Mouse (Mus musculus) C2C12 (cell line): ENCODE data around the gene Mindy2. TPM values are rescaled to one million over a fixed set of nuclear protein-coding genes. Genes with fewer than 3 reads are reported as not detected.

Source experiments
- H3K27me3 ChIP-seq: one replicate; pipeline ENCODE4 v1.6.1; 2011; ENCODE audit not compliant: control insufficient read depth, insufficient read depth, insufficient read length
- H3K36me3 ChIP-seq: one replicate; pipeline ENCODE4 v1.6.1; 2011; ENCODE audit not compliant: control insufficient read depth, insufficient read depth
- H3K4me3 ChIP-seq: one replicate; pipeline ENCODE4 v1.5.1; 2011; ENCODE audit warnings: mild to moderate bottlenecking, control low read depth; ENCODE audit not compliant: poor library complexity, insufficient read depth, severe bottlenecking
- H3K79me2 ChIP-seq: one replicate; pipeline ENCODE4 v1.6.1; 2011; ENCODE audit not compliant: control insufficient read depth, insufficient read depth
- H3K79me3 ChIP-seq: one replicate; pipeline ENCODE4 v1.6.1; 2011; ENCODE audit warnings: low read depth, control low read depth
- H3ac ChIP-seq: one replicate; pipeline ENCODE3; 2011; ENCODE audit warnings: low read depth; ENCODE audit not compliant: control insufficient read depth, insufficient read length
- CEBPB ChIP-seq: IDR thresholded peaks from one replicate; pipeline ENCODE4 v1.6.1; 2011; ENCODE audit warnings: low read depth, mild to moderate bottlenecking, control low read depth, moderate library complexity
- CTCF ChIP-seq: IDR thresholded peaks from one replicate; pipeline ENCODE4 v1.5.1; 2011; ENCODE audit not compliant: control insufficient read depth, insufficient read depth, insufficient read length
- FOSL1 ChIP-seq: IDR thresholded peaks from one replicate; pipeline ENCODE4 v1.8.0; 2011; ENCODE audit warnings: mild to moderate bottlenecking, low read length; ENCODE audit not compliant: poor library complexity, insufficient read depth, severe bottlenecking
- MAX ChIP-seq: IDR thresholded peaks from one replicate; pipeline ENCODE4 v1.6.1; 2011; ENCODE audit warnings: mild to moderate bottlenecking, control low read depth
- MYOD1 ChIP-seq: IDR thresholded peaks from one replicate; pipeline ENCODE4 v1.6.1; 2011; ENCODE audit warnings: low read depth; ENCODE audit not compliant: control insufficient read depth, insufficient read length
- MYOG ChIP-seq: IDR thresholded peaks from one replicate; pipeline ENCODE4 v1.6.1; 2011; ENCODE audit not compliant: control insufficient read depth, insufficient read length; ENCODE audit errors: extremely low read depth
- USF1 ChIP-seq: IDR thresholded peaks from one replicate; pipeline ENCODE4 v1.6.1; 2011; ENCODE audit warnings: low read depth, mild to moderate bottlenecking, control low read depth, moderate library complexity
- polyA plus RNA-seq: library from polyadenylated mRNA; unstranded; fragments of >200 nt; fragmentation: generic; extraction: Trizol; gene quantifications from one replicate; pipeline ENCODE4 v1.2.1, GENCODE M21; 2012; ENCODE audit warnings: missing spikeins

The Mindy2 gene
- polyA plus RNA-seq, 1 experiment = 1.3 TPM

DNA sequence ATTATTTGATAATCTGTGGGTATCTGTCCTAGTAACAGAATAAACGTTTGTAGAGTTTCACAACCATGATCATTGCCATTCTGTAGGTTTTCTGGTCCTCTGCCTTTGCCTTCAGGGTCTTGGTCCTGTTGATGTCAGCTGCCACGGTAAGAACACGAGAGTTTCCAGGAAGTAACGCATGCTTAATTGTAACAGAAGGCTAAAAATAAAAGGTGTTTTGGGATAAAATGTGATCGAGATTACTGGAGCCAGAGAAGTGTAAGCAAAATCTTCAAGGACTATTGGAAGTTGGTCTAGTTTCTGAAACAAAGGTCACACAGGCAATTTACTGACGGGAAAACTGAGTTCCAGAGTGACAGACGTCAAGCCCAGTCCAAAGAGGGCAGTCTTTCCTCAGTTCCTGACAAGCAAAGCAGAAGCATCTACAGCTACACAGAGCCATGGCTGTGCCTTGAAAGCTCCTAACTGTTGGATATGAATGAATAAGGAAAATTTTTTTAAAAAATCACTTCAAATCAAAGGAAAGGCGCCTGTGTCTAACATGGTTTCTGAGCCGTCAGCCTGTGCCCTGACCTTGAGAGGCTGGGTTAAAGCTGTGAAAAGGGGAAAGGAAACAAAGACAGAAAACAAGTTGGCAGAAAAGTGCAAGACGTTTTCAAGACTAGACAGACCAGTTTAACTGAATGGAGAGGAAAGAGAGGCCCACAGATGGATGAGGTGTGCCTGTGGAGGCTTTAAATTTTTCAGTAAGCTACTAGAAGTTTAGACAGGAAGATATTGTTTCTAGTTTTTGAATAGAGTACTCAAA, 15.0 kb upstream of the Mindy2 start:
- H3K79me2 ChIP-seq = no peaks in the 10 kb centered on the region

DNA sequence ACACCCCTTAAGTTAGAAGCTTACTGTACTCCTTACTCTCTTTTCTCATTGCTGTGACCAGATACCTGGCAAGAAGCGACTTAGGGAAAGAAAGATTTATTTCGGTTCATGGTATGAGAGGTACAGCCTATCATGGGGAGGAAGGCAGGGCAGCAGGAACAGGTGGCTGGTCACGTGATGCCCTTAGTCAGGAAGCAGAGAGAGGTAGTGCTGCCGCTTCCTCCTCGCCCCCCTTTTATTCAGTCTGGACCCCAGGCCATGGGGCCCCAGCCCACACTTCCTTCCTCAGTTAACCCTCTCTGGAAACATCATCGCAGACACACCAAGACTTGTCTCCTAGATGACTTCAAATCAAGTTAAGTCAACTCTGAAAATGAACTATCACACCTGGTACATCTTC, 14.3 kb upstream of the Mindy2 start:
- TF ChIP-seq FOSL1 (no peak), MAX (no peak), MYOG (no peak), CTCF (no peak), CEBPB (no peak), USF1 (no peak), MYOD1 (no peak)
- Histone ChIP-seq H3ac (no peak overlapping the region), H3K36me3 (no peaks in the 10 kb centered on the region), H3K79me3 (no peaks in the 10 kb centered on the region), H3K4me3 (no peak overlapping the region), H3K79me2 (no peaks in the 10 kb centered on the region), H3K27me3 (no peaks in the 10 kb centered on the region)

More for the DNA sequence above, 15.0 kb upstream of the Mindy2 start:
- H3K4me3 ChIP-seq = no peak overlapping the region
- no peak overlapping the region for H3ac ChIP-seq
- H3K36me3 ChIP-seq = no peaks in the 10 kb centered on the region
- no peak for TF ChIP-seq MYOD1
- TF ChIP-seq CTCF = peak; percentile 31
- no peak for TF ChIP-seq MYOG
- no peak for TF ChIP-seq MAX
- TF ChIP-seq FOSL1 = no peak
- H3K79me3 ChIP-seq = no peaks in the 10 kb centered on the region
- H3K27me3 ChIP-seq = no peaks in the 10 kb centered on the region

DNA sequence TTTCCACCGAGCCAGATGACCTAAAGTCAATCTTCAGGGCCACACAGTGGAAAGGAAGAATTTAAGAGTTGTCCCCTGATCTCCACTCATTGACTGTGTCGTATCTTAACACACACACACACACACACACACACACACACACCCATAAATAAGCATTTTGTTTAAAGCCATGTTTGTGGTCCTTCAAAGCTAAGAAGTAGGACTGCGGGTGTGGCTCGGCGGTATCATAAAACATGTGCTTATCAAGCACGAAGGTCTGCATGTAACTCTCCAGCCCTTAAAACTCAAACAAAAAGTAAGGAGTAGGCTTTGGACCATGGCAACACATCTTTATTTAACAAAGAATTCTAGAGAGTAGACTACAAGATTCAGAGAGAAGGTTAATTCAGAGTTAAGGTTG, 13.4 kb upstream of the Mindy2 start:
- TF ChIP-seq MAX (no peak), FOSL1 (no peak), MYOG (no peak), CTCF (no peak), CEBPB (no peak), MYOD1 (no peak), USF1 (no peak)
- Histone ChIP-seq H3K79me2 (no peaks in the 10 kb centered on the region), H3K79me3 (no peaks in the 10 kb centered on the region), H3K27me3 (no peaks in the 10 kb centered on the region), H3K36me3 (no peaks in the 10 kb centered on the region), H3K4me3 (no peak overlapping the region), H3ac (no peak overlapping the region)

DNA sequence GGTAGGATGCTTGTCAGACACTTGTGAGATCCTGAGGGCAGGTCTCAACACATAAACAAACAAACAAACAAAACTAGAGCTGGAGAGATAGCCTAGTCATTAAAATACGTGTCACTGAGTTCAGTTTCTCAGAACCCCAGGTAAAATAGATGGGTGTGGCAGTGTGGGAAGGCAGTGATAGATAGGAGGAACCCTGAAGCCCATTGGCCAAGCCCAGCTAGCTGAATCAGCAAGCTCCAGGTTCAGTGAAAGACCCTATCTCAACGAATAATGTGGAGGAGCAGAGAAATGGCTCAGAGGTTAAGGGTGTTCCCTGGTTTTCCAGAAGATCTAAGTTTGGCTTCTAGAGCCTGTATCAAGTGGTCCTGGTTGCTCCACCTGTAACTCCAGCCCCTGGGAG, 12.2 kb upstream of the Mindy2 start:
- Histone ChIP-seq H3K79me2 (no peaks in the 10 kb centered on the region), H3K27me3 (no peaks in the 10 kb centered on the region), H3K36me3 (no peaks in the 10 kb centered on the region), H3K4me3 (no peak overlapping the region), H3ac (no peak overlapping the region), H3K79me3 (no peaks in the 10 kb centered on the region)
- TF ChIP-seq MAX (no peak), USF1 (no peak), FOSL1 (no peak), CEBPB (no peak), CTCF (no peak), MYOD1 (no peak), MYOG (no peak)

DNA sequence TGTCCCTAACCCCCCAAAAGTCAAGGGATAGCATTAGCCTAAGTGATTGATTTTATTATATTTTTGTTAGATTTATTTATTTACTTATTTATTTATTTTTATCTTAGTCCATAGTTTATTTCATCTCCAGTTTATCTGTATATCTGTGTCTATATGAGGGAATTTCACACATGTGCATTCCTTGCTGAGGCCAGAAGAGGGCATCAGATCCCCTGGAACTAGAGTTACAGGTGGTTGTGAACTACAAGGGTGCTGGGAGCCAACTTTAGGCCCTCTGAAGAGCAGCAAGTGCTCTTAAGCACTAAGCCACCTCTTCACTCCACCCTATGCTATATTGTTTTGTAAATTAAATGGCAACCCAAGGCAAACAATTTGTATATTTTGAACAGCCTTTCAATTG, 11.1 kb upstream of the Mindy2 start:
- Histone ChIP-seq H3K4me3 (no peak overlapping the region), H3K79me3 (no peaks in the 10 kb centered on the region), H3ac (no peak overlapping the region), H3K36me3 (no peaks in the 10 kb centered on the region), H3K27me3 (no peaks in the 10 kb centered on the region), H3K79me2 (no peaks in the 10 kb centered on the region)
- TF ChIP-seq CTCF = no peak
- no peak for TF ChIP-seq FOSL1
- TF ChIP-seq MAX = no peak
- TF ChIP-seq CEBPB = no peak
- TF ChIP-seq MYOD1 = no peak
- no peak for TF ChIP-seq USF1
- TF ChIP-seq MYOG = no peak

DNA sequence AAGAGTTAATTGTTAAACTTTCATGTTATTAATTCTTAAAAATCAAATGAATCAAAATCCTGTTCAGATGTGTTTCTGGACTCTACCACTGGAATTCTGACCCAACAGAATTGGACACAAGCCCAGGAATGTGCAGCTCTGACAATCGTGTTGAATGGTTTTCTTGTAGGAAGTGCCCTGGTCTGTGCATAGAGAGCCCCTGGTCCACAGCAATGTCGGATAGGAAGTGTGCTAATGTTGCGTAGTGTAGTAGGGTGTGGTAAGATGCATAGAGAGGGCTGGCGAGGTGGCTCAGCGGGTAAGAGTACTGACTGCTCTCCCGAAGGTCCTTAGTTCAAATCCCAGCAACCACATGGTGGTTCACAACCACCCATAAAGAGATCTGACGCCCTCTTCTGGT, 9.8 kb upstream of the Mindy2 start:
- H3K36me3 ChIP-seq = no peaks in the 10 kb centered on the region
- no peaks in the 10 kb centered on the region for H3K27me3 ChIP-seq
- H3K79me3 ChIP-seq = no peaks in the 10 kb centered on the region
- no peak overlapping the region for H3K4me3 ChIP-seq
- H3K79me2 ChIP-seq = no peaks in the 10 kb centered on the region
- TF ChIP-seq MYOD1 = no peak
- no peak for TF ChIP-seq CEBPB
- TF ChIP-seq MYOG = no peak
- TF ChIP-seq MAX = no peak
- no peak for TF ChIP-seq USF1
- TF ChIP-seq FOSL1 = no peak
- TF ChIP-seq CTCF = no peak
- H3ac ChIP-seq = no peak overlapping the region
